Mouse (Mus musculus) kidney, adult 2 months (tissue): ENCODE results near the gene Cbx8. TPM values are rescaled to one million over a fixed set of nuclear protein-coding genes. Genes with fewer than 3 reads are reported as not detected.

Experiments used
- DNase-seq: peaks from one replicate; pipeline ENCODE4 v3.0.0; 2021
- H3K27ac ChIP-seq: fragments of 200-500 bp; 2 replicates; pipeline ENCODE4 v1.5.1; 2012; ENCODE audit warnings: low read depth, low read length, control low read depth, inconsistent platforms; ENCODE audit not compliant: insufficient read depth
- H3K27me3 ChIP-seq: fragments of 200-500 bp; replicated peaks from 2 replicates; pipeline ENCODE4 v1.6.1; 2012; ENCODE audit warnings: mild to moderate bottlenecking, moderate library complexity, low read length, inconsistent platforms; ENCODE audit not compliant: control insufficient read depth, insufficient read depth
- H3K36me3 ChIP-seq: fragments of 200-500 bp; 2 replicates; pipeline ENCODE4 v1.6.1; 2012; ENCODE audit warnings: mild to moderate bottlenecking, moderate library complexity, low read length, inconsistent platforms; ENCODE audit not compliant: control insufficient read depth, insufficient read depth
- H3K4me1 ChIP-seq: fragments of 200-500 bp; 2 replicates; pipeline ENCODE4 v1.6.1; 2011; ENCODE audit warnings: low read length; ENCODE audit not compliant: control insufficient read depth, insufficient read depth
- H3K4me3 ChIP-seq: fragments of 200-500 bp; 2 replicates; pipeline ENCODE4 v1.5.1; 2011; ENCODE audit warnings: mild to moderate bottlenecking, low read depth, low read length, control low read depth; ENCODE audit not compliant: insufficient read depth
- CTCF ChIP-seq: fragments of 200-500 bp; conservative IDR thresholded peaks from 2 replicates; pipeline ENCODE4 v1.5.1; 2011; ENCODE audit warnings: low read depth, mild to moderate bottlenecking, control low read depth, low read length, moderate library complexity, mixed read lengths; ENCODE audit not compliant: insufficient read depth, insufficient read length
- POLR2A ChIP-seq: fragments of 200-500 bp; IDR thresholded peaks from one replicate; pipeline ENCODE4 v1.6.1; 2011; ENCODE audit warnings: low read depth, low read length, control low read depth
- WGBS: fragments of 180-500 bp; shearing (Covaris S2); methylation state at CpG from one replicate; pipeline ENCODE4 v1.1.7; 2018; 5-methylcytosine and 5-hydroxymethylcytosine counted together
- polyA plus RNA-seq: library from polyadenylated mRNA; depleted of rRNA; stranded (reverse); fragments of >200 nt; gene quantifications from 2 replicates; pipeline ENCODE4 v1.2.3, GENCODE M21; 2012

The Cbx8 gene
- polyA plus RNA-seq, 1 experiment = 2.1 TPM

DNA sequence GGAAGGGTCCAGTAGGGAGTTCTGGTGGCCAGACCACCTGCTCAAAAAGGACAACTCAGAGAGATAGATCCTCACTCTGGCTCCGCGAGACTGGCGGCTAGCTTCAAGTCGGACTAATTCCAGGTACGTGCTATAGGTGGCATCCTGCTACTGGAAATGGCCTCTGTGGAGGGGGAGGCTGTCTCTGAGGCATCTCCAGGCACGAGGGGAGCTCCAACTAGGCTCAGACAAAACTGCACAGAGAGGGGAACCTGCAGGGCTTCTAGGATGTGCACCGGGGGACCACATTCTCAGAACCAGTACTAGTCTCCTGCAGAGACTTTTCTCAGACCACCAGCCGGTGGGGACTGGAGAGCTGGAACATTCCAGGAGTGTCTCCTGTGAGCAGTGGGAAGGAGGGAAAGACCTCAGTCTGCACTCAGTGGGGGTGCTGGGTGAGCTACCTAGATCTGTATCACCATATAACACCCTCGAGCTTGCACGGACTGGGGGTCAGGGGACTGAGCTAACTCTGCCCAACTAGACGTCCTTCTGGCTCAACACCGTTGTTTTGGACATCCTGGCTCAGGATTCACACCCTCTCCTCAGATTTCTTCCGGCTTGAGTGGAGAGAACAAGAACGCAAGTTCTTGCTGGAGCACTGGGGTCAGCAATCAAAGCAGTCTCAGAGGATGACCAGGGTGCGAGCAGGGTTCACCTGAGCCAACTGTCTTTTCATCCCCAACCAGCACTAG, 11.3 kb upstream of the Cbx8 start:
- Histone ChIP-seq H3K27ac (no peak overlapping the region), H3K36me3 (no peaks in the 10 kb centered on the region), H3K4me3 (no peak overlapping the region), H3K27me3 (peaks cover 2% of the 10 kb centered on the region), H3K4me1 (peaks cover 1% of the 10 kb centered on the region)
- peak; percentile 66 for DNase-seq
- 6% methylated on average over 15 of the region's 15 CpGs for WGBS
- no peak for TF ChIP-seq POLR2A
- TF ChIP-seq CTCF = peak; percentile 77

GRCm38 (mm10) chr11:119051426-119051825, 10.7 kb upstream of the Cbx8 start:
- no peaks in the 10 kb centered on the region for H3K36me3 ChIP-seq
- DNase-seq = no peak
- peaks cover 2% of the 10 kb centered on the region for H3K27me3 ChIP-seq
- H3K27ac ChIP-seq = no peak overlapping the region
- no peak overlapping the region for H3K4me3 ChIP-seq
- peaks cover 8% of the 10 kb centered on the region for H3K4me1 ChIP-seq
- TF ChIP-seq CTCF (no peak), POLR2A (no peak)

- Histone ChIP-seq H3K4me3 (no peak overlapping the region), H3K4me1 (peaks cover 11% of the 10 kb centered on the region), H3K27ac (no peak overlapping the region), H3K36me3 (no peaks in the 10 kb centered on the region), H3K27me3 (peaks cover 2% of the 10 kb centered on the region)
- TF ChIP-seq POLR2A (no peak), CTCF (no peak)
- DNase-seq = no peak
- WGBS = 3% methylated on average over 2 of the region's 2 CpGs
Measured at GRCm38 (mm10) chr11:119050361-119050760, 9.6 kb upstream of the Cbx8 start.

GRCm38 (mm10) chr11:119048133-119048510, 7.4 kb upstream of the Cbx8 start:
- no peaks in the 10 kb centered on the region for H3K36me3 ChIP-seq
- 3% methylated on average over 13 of the region's 13 CpGs for WGBS
- H3K4me3 ChIP-seq = no peak overlapping the region
- no peak for DNase-seq
- peaks cover 4% of the 10 kb centered on the region; the same call in 1 of the 2 replicates for H3K27me3 ChIP-seq
- no peak overlapping the region for H3K27ac ChIP-seq
- TF ChIP-seq POLR2A = no peak
- TF ChIP-seq CTCF = no peak
- peaks cover 16% of the 10 kb centered on the region for H3K4me1 ChIP-seq

DNA sequence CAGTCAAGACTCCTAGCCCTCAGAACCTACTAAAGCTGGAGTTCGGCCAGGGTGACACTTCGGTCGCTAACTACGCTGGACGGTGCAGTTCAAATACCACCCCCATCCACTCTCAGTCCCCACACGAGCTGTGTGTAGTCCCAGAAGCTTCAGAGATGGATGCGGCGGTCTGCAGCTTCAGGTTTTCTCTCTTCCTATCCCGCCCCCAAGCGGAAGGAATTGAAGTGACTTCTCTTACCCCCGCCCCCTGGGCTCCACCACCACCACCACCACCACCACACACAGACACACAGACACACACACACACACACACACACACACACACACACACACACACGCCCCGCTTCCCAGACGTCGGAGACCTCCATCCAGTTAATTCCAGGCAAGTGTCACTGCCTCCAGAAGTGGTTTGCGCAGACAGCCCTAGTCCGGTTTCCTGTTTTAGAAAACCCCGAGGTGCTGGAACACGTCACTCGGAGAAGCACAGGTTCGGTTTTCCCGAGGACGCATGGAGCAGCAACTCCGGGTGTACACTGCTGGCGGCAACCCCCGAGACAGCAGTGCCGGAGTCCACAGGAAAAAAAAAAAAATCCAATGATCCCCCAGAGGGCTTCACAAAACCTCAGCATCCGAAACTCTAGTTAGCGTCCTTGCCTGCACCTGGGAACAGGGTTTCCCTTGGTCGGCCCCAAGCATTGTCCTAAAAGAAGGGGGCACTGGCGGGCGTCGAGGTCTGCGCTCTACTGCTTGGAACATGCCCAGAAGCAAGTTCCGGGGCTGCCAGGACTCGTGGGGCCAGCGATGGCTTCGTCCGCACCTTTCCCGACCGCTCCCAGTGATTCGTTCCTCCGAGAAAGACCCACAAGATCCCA, 6.7 kb upstream of the Cbx8 start:
- Histone ChIP-seq H3K4me1 (peaks cover 17% of the 10 kb centered on the region), H3K4me3 (no peak overlapping the region), H3K27me3 (peaks cover 8% of the 10 kb centered on the region), H3K27ac (no peak overlapping the region), H3K36me3 (no peaks in the 10 kb centered on the region)
- no peak for DNase-seq
- TF ChIP-seq POLR2A (no peak), CTCF (0 out of 2 replicates have a peak, but pooled peaks have one; percentile 6)
- 3% methylated on average over 43 of the region's 43 CpGs for WGBS

DNA sequence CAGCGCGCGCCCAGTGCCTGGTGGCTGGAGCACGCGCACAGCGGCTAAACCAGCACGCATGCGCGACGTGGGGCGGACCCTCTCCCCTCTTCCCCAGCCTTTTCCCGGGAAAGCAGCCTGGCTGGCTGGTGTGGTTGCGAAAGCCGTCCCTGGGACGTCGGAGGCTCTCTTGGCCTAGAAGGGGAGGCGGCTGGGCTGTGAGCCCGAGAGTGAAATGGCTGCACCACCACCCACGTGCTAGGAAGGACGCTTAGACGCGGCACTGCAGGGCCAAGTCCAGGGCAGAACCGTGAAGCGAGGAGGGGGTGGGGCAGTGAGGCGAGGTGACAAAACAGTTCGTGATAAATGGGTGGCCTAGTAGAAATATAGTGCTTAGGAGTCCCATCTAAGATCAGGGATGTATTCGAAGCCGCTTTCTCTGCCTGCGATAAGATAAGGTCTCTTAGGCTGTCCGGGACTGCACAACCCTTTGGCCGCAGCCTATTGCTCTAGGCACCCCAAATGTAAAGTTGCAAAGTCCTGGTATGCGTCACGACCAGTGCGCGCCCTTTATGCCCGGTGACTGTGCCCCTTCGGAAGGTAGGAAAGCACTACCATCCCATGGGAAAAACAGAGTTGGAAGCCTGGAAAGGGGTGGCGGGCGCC, 6.0 kb upstream of the Cbx8 start:
- H3K27me3 ChIP-seq = peaks cover 9% of the 10 kb centered on the region
- H3K4me1 ChIP-seq = peaks cover 20% of the 10 kb centered on the region
- H3K4me3 ChIP-seq = no peak overlapping the region
- 7% methylated on average over 39 of the region's 39 CpGs for WGBS
- no peak overlapping the region for H3K27ac ChIP-seq
- DNase-seq = peak; percentile 87
- TF ChIP-seq POLR2A (no peak), CTCF (no peak)
- H3K36me3 ChIP-seq = no peaks in the 10 kb centered on the region
